Mouse (Mus musculus): ENCODE data around the gene Son. TPM values are rescaled to one million over a fixed set of nuclear protein-coding genes. Genes with fewer than 3 reads are reported as not detected.

Son gene
- total RNA-seq, 2 experiments from 2014 or later = 87.4 to 101 TPM

GRCm38 (mm10) chr16:91728123-91729065, 81.1 kb downstream of the Son start, which contains the start of gene Cryzl1:
Gene Cryzl1 (minus strand): TSS chr16:91728975.
- intact Hi-C loops (cut with DNase I) = loop anchor here (10.0 kb wide), 1 partner anchor 576 kb away; the partner anchor contains the start of gene Smim11
- peak; percentile 96 to 98 for DNase-seq

Other genes starting within 250 kb of the Son start
- 1 to 10 TPM; 6.6 to 6.7 TPM for gene Il10rb, start 241.3 kb upstream of the Son start, total RNA-seq (2021)
- gene Ifnar1, start 162.3 kb upstream of the Son start, total RNA-seq (2021) = 10 to 100 TPM in 1 of 2 experiments, 1 to 10 TPM in 1; 9.6 to 11.3 TPM
- 10 to 100 TPM; 58.2 to 63.2 TPM for gene Ifngr2, start 100.4 kb upstream of the Son start, total RNA-seq (2021)
- gene Tmem50b, start 49.7 kb upstream of the Son start, total RNA-seq (2021) = 10 to 100 TPM; 13.7 to 16.4 TPM
- 10 to 100 TPM; 12.7 to 15.6 TPM for gene Dnajc28, start 28.5 kb upstream of the Son start, total RNA-seq (2021)
- 10 to 100 TPM; 48.3 to 57.9 TPM for gene Gart, start 554 bp upstream of the Son start, total RNA-seq (2021)
- 1 to 10 TPM; 1.2 to 1.5 TPM for gene Donson, start 41.3 kb downstream of the Son start, total RNA-seq (2021)
- 10 to 100 TPM; 12.7 to 17.0 TPM for gene Cryzl1, start 81.5 kb downstream of the Son start, total RNA-seq (2021)
- gene Itsn1, start 81.8 kb downstream of the Son start, total RNA-seq (2021) = 10 to 100 TPM; 49.7 to 69.7 TPM

Measured in gastrocnemius, postnatal 36 days (tissue).